In the genomic region with DNA sequence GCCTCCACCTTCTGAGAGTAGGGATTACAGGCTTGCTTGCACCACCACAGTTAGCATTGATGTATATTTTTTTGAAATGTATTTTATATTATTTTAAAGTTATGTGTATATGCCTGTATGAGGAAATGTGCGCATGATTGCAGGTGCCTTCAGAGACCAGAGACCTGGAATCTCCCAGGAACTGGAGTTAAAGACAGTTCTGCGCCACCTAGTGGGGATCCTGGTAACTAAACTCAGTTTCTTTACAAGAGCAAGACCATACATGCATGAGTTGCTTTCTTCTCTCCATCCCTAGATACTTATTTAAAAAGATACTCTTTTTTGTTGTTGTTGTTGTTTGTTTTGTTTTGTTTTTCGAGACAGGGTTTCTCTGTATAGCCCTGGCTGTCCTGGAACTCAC, we compare ENCODE assay signal across 8 mouse cellular contexts. TPM values are rescaled to one million over a fixed set of nuclear protein-coding genes. Genes with fewer than 3 reads are reported as not detected.
A peak's percentile ranks its signal among the peaks of the same experiment; 100 is the strongest.
DNase-seq lines count a peak whose midpoint lies in the region; ATAC-seq lines count a peak whose summit lies in the region.

No protein-coding gene starts in this region.

- H3K4me3 ChIP-seq in hindbrain, embryonic 10.5 days, result no peak overlapping the region
- no peak overlapping the region for H3K4me3 ChIP-seq in hindbrain, embryonic 16.5 days (ENCODE audit: low read length)

- DNase-seq in hindbrain, embryonic 10.5 days (ENCODE audit: low spot score), result peak; percentile 50
- DNase-seq in 416B (ENCODE audit: low read depth) (peak; percentile 74), MEL-GATA-1-ER (ENCODE audit: extremely low read depth, low read depth) (peak; percentile 58)
- peak; percentile 84 to 91 for DNase-seq in cerebellum, postnatal 14 days
- DNase-seq in kidney, postnatal 36 days, result peak; percentile 76 to 91
- peak; percentile 28 to 60 for DNase-seq in natural killer cell, adult 2 months (ENCODE audit: low spot score in 2 of 2)

- no peak overlapping the region for H3K4me2 ChIP-seq in hindbrain, embryonic 16.5 days (ENCODE audit: low read length)

- no peaks in the 10 kb centered on the region for H3K9me3 ChIP-seq in hindbrain, embryonic 10.5 days
- no peaks in the 10 kb centered on the region for H3K9me3 ChIP-seq in hindbrain, embryonic 16.5 days (ENCODE audit: control insufficient read depth, low read length)

- H3K27me3 ChIP-seq in hindbrain, embryonic 10.5 days (ENCODE audit: insufficient read depth, poor library complexity, severe bottlenecking), result no peaks in the 10 kb centered on the region
- H3K27me3 ChIP-seq in hindbrain, embryonic 16.5 days (replicated peaks; ENCODE audit: control insufficient read depth, insufficient read depth, low read length), result no peaks in the 10 kb centered on the region; the same call in 1 of the 2 replicates

- H3K9ac ChIP-seq in hindbrain, embryonic 16.5 days (ENCODE audit: low read depth, low read length), result no peak overlapping the region

- H3K27ac ChIP-seq in hindbrain, embryonic 10.5 days, result no peak overlapping the region
- H3K27ac ChIP-seq in hindbrain, embryonic 16.5 days (ENCODE audit: low read depth, low read length), result no peak overlapping the region

- ATAC-seq in hindbrain, embryonic 16.5 days, result no peak
- ATAC-seq in granulocyte monocyte progenitor cell, adult 5-6 weeks (replicated peaks; ENCODE audit: poor library complexity, severe bottlenecking), result no peak

- H3K36me3 ChIP-seq in hindbrain, embryonic 10.5 days, result no peaks in the 10 kb centered on the region
- H3K36me3 ChIP-seq in hindbrain, embryonic 16.5 days (ENCODE audit: control insufficient read depth, insufficient read depth, low read length), result no peaks in the 10 kb centered on the region

- 17% methylated on average over 3 of the region's 3 CpGs for WGBS in hindbrain, embryonic 10.5 days
- 11% methylated on average over 3 of the region's 3 CpGs for WGBS in hindbrain, embryonic 16.5 days

- peaks cover 7% of the 10 kb centered on the region for H3K4me1 ChIP-seq in hindbrain, embryonic 10.5 days (replicated peaks)
- peaks cover 4% of the 10 kb centered on the region; the same call in 1 of the 2 replicates for H3K4me1 ChIP-seq in hindbrain, embryonic 16.5 days (ENCODE audit: control insufficient read depth, insufficient read depth, low read depth, low read length)

RNA-seq across cellular contexts. Expression of a gene that starts 4.5 kb away (rescaled TPM):
- polyA plus RNA-seq in hindbrain, embryonic 10.5 days (2016; fragmentation: Nextera tagmentation; extraction: Ambion mirVana), result 18.5 and 19.6 TPM in 2 replicates
- 15.8 and 18.5 TPM in 2 replicates for polyA plus RNA-seq in hindbrain, embryonic 16.5 days (2015; fragmentation: Nextera tagmentation; extraction: Ambion mirVana)
- total RNA-seq in granulocyte monocyte progenitor cell, adult 5-6 weeks (2014; fragmentation: Nextera tagmentation), result 7.9 and 8.8 TPM in 2 replicates
- 9.6 and 19.7 TPM in 2 replicates for total RNA-seq in granulocyte monocyte progenitor cell, adult 5-6 weeks (2017)

RNA-seq across cellular contexts. Expression of a gene that starts 19.1 kb away (rescaled TPM):
- polyA plus RNA-seq in hindbrain, embryonic 10.5 days (2016; fragmentation: Nextera tagmentation; extraction: Ambion mirVana), result 40.7 and 43.5 TPM in 2 replicates
- polyA plus RNA-seq in hindbrain, embryonic 16.5 days (2015; fragmentation: Nextera tagmentation; extraction: Ambion mirVana), result 28.5 and 29.4 TPM in 2 replicates
- total RNA-seq in granulocyte monocyte progenitor cell, adult 5-6 weeks (2014; fragmentation: Nextera tagmentation), result 239 and 250 TPM in 2 replicates
- total RNA-seq in granulocyte monocyte progenitor cell, adult 5-6 weeks (2017), result 347 and 437 TPM in 2 replicates

RNA-seq across cellular contexts. Expression of a gene that starts 29.3 kb away (rescaled TPM):
- 13.6 and 15.8 TPM in 2 replicates for polyA plus RNA-seq in hindbrain, embryonic 10.5 days (2016; fragmentation: Nextera tagmentation; extraction: Ambion mirVana)
- 16.2 and 20.1 TPM in 2 replicates for polyA plus RNA-seq in hindbrain, embryonic 16.5 days (2015; fragmentation: Nextera tagmentation; extraction: Ambion mirVana)
- total RNA-seq in granulocyte monocyte progenitor cell, adult 5-6 weeks (2014; fragmentation: Nextera tagmentation), result 12.4 and 43.7 TPM in 2 replicates
- total RNA-seq in granulocyte monocyte progenitor cell, adult 5-6 weeks (2017), result 8.6 and 16.5 TPM in 2 replicates

RNA-seq across cellular contexts. Expression of a gene that starts 29.8 kb away (rescaled TPM):
- polyA plus RNA-seq in hindbrain, embryonic 10.5 days (2016; fragmentation: Nextera tagmentation; extraction: Ambion mirVana), result 320 and 408 TPM in 2 replicates
- polyA plus RNA-seq in hindbrain, embryonic 16.5 days (2015; fragmentation: Nextera tagmentation; extraction: Ambion mirVana), result 300 and 327 TPM in 2 replicates
- 387 and 444 TPM in 2 replicates for total RNA-seq in granulocyte monocyte progenitor cell, adult 5-6 weeks (2014; fragmentation: Nextera tagmentation)
- 211 and 247 TPM in 2 replicates for total RNA-seq in granulocyte monocyte progenitor cell, adult 5-6 weeks (2017)

RNA-seq across cellular contexts. Expression of a gene that starts 42.8 kb away (rescaled TPM):
- 110 and 114 TPM in 2 replicates for polyA plus RNA-seq in hindbrain, embryonic 10.5 days (2016; fragmentation: Nextera tagmentation; extraction: Ambion mirVana)
- 127 and 137 TPM in 2 replicates for polyA plus RNA-seq in hindbrain, embryonic 16.5 days (2015; fragmentation: Nextera tagmentation; extraction: Ambion mirVana)
- 81.5 and 83.1 TPM in 2 replicates for total RNA-seq in granulocyte monocyte progenitor cell, adult 5-6 weeks (2014; fragmentation: Nextera tagmentation)
- total RNA-seq in granulocyte monocyte progenitor cell, adult 5-6 weeks (2017), result 48.6 and 54.3 TPM in 2 replicates
